Mouse (Mus musculus) lung, postnatal 4 days (tissue): Measurements from ENCODE around the gene Mdm2.
A peak's percentile ranks its signal among the peaks of the same experiment; 100 is the strongest.
"Not testable (repeated sequence)": the region's sequence is repeated elsewhere in the genome, so short reads cannot be mapped to it uniquely, and the experiment has no call there.

ENCODE experiments used
- DNase-seq, 2 experiments: peaks; one replicate each; pipeline ENCODE4 v3.0.0; 2021

Mdm2 gene

GRCm38 (mm10) chr10:117748276-117749049 is 37.9 kb upstream of the Mdm2 start:
- no peak for DNase-seq

GRCm38 (mm10) chr10:117747711-117748110 is 37.2 kb upstream of the Mdm2 start:
- peak in 1 of 2 experiments; percentile 32 for DNase-seq

GRCm38 (mm10) chr10:117746297-117746883 is 35.8 kb upstream of the Mdm2 start, which contains the start of gene Slc35e3:
Gene Slc35e3, minus strand, starts transcription at chr10:117746365.
- peak; percentile 97 to 98 for DNase-seq

- DNase-seq = peak in 1 of 2 experiments; percentile 17
These were observed 35.2 kb upstream of the Mdm2 start for GRCm38 (mm10) chr10:117745570-117746296.

- DNase-seq = peak; percentile 20 to 23
These were observed 33.4 kb upstream of the Mdm2 start for GRCm38 (mm10) chr10:117743917-117744316.

- peak in 1 of 2 experiments; percentile 7 for DNase-seq
These were observed 32.6 kb upstream of the Mdm2 start for GRCm38 (mm10) chr10:117743182-117743581.

GRCm38 (mm10) chr10:117742618-117743017 is 32.1 kb upstream of the Mdm2 start:
- no peak for DNase-seq

GRCm38 (mm10) chr10:117741698-117742475 is 31.3 kb upstream of the Mdm2 start:
- no peak for DNase-seq

- DNase-seq = no peak
These were observed 30.4 kb upstream of the Mdm2 start for GRCm38 (mm10) chr10:117740921-117741320.

- no peak for DNase-seq
These were observed 29.6 kb upstream of the Mdm2 start for GRCm38 (mm10) chr10:117740171-117740570.

- no peak for DNase-seq
These were observed 29.0 kb upstream of the Mdm2 start for GRCm38 (mm10) chr10:117739648-117739948.

GRCm38 (mm10) chr10:117738928-117739647 is 28.5 kb upstream of the Mdm2 start:
- DNase-seq = no peak

- DNase-seq = no peak
These were observed 27.8 kb upstream of the Mdm2 start for GRCm38 (mm10) chr10:117738140-117738921.

- DNase-seq = not testable (repeated sequence)
These were observed 26.9 kb upstream of the Mdm2 start for GRCm38 (mm10) chr10:117737498-117737897.

- DNase-seq = no peak
These were observed 26.5 kb upstream of the Mdm2 start for GRCm38 (mm10) chr10:117737075-117737474.

GRCm38 (mm10) chr10:117736573-117736972 is 26.0 kb upstream of the Mdm2 start:
- DNase-seq = no peak

GRCm38 (mm10) chr10:117735396-117735795 is 24.8 kb upstream of the Mdm2 start:
- not testable (repeated sequence) for DNase-seq

GRCm38 (mm10) chr10:117734104-117734852 is 23.7 kb upstream of the Mdm2 start:
- DNase-seq = not testable (repeated sequence)

GRCm38 (mm10) chr10:117733626-117734025 is 23.1 kb upstream of the Mdm2 start:
- DNase-seq = not testable (repeated sequence)

- DNase-seq = peak in 1 of 2 experiments; percentile 4
These were observed 22.5 kb upstream of the Mdm2 start for GRCm38 (mm10) chr10:117732962-117733592.
